Mouse (Mus musculus) gastrocnemius, adult 8-10 months (tissue): ENCODE data around the gene Surf6. TPM values are rescaled to one million over a fixed set of nuclear protein-coding genes. Genes with fewer than 3 reads are reported as not detected.
"Not testable (repeated sequence)": the region's sequence is repeated elsewhere in the genome, so short reads cannot be mapped to it uniquely, and the experiment has no call there.

Experiments
- DNase-seq, 2 experiments: peaks; one replicate each; pipeline ENCODE4 v3.0.0; 2022; ENCODE audit warnings: low spot score in 2 of 2
- total RNA-seq, 4 experiments: library from RNA; stranded (reverse); gene quantifications; 2 replicates each; pipeline ENCODE4 v1.2.4; 2022

Surf6 gene
- total RNA-seq, 4 experiments from 2014 or later = 9.5 to 12.1 (median 11.6) TPM

DNA sequence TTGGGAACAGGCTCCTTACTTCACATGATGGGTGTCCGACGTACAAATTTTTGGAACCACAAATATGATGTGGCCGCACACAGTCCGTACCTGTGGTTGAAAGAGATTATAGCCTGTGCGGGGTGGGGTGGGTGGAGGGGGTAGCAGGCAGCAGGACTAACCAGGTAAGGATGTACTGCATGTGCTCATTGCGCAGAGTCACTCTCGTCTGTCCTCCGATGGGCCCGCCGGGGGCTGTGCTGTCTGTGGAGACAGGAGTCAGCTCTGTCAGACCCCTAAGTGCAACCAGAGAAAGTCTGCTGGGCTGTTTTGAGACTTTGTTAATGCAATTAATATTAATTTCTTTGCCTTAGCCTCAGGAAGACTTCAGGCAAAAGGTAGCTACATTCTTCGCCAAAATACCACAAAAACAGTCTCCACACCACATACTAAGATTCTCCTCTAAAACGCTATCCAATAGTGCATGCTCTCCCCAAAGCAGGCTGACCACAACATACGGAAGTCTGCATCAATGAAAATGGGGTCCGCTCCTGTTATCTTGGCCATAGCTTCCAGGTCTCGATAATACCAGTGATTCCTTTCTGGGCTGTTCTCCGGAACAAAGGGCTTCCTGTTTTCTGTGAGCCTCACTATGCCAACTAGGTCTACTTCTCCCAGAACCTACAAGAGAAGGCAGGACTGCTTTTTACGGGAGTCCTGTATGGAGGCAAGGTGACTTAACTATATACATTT, 10.9 kb upstream of the Surf6 start:
- DNase-seq = no peak

DNA sequence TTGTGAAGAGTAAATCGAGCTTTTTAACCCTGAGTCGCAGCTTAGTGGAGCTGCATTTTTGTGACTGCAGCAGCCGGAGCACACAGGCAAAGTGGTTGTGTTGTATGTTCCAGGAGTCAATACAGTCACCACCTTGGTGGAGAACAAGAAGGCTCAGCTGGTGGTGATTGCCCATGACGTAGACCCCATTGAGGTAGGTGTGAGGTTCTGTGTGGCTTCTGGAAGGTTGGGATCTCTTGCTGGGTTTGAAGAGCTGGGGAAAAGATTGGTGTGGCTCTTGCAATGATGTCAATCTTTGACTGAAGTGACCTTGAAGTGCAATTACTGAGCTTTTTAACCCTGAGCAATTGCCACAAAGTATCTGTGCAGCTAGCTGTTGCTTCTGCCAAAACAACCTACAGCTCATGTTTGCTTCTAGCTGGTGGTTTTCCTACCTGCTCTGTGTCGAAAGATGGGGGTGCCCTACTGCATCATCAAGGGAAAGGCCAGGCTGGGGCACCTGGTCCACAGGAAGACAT, 9.6 kb upstream of the Surf6 start:
- no peak for DNase-seq

DNA sequence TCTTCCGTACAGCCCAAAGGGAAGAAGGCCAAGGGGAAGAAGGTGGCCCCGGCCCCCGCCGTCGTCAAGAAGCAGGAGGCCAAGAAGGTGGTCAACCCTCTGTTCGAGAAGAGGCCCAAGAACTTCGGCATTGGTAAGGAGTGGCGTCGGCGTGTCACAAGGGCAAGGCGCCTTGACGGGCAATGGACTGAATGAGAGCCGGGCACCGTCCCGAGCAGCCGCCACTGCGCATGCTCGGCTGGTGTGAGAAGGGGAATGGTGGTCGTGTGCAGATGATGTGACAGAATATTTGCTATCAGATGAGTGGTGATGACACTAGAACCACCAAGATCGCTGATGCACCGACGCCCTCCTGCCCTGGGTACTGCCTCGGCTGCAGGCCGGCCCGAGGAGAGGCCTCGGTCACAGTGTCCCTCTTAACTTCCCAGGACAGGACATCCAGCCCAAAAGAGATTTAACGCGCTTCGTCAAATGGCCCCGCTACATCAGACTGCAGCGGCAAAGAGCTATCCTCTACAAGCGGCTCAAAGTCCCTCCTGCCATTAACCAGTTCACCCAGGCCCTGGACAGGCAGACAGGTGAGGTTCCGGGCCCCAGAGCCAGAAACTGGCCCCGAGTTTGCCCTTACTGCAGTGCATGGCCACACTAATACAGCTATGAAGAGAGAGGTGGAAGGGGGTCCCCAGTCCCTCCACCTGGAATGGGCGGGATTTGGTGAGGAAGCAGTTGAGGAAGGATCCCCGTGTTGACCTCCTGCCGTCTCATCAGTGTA, 8.5 kb upstream of the Surf6 start:
- DNase-seq = peak in 1 of 2 experiments; percentile 42

DNA sequence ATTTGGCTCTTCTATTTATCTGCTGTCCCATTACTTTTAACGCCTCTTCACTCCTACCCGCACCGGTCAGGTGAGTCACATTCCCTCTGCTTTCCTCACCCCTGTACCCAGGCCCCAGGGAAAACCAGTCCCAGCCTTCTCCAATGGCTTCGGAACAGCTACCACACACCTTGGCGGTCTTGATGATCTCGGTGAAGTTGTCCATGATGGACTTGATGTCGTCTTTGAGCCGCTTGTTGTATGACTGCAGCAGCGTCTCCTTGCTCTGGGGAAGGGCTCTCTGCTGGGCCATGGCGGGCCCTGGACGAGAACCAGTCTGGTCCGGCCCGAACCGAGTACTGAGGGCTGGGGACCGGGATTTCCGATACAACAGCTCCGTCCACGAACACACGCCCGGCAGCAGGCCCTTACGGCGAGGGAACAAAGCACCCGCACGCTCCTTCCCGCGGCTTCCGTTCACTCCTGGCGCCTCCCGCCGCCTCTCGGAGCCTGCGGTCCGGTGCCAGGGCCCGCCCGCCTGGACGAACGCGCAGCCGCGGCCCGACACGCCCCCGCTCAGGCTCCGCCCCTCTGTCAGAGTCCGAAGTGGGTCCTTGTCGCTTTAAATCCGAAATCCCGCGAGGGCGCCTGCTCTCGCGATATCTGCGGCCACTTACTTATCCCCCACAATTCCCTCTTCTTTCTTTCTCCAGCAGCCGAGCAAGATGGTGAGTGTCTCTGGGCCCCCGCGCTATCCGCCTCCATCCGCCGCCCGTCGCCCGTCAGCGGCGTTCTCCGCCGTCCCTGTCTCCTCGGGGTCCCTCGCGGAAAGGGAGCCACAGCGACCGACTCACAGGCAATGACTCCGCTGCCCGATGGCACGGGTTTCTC, 7.7 kb upstream of the Surf6 start, which contains the start of the genes Med22 and Rpl7a:
TSS of gene Med22 (minus strand) at position 554 of the 870 bp plus-strand sequence.
TSS of gene Rpl7a (plus strand) at position 641 of the 870 bp plus-strand sequence.
- DNase-seq = peak; percentile 100

DNA sequence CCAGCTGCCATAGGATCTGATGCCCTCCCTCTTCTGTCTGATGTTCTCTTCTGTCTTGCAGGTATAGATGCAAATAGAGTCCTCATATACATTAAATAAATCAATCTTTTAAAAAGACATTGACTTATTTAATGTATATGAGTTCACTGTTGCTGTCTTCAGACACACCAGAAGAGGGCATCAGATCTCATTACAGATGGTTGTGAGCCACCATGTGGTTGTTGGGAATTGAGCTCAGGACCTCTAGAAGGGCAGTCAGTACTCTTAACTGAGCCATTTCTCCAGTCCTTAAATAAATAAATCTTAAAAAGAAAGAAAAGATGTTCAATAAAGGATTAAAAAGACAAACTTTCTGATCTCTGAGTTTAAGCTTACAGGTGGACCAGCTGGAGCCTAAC, 6.7 kb upstream of the Surf6 start:
- no peak for DNase-seq

DNA sequence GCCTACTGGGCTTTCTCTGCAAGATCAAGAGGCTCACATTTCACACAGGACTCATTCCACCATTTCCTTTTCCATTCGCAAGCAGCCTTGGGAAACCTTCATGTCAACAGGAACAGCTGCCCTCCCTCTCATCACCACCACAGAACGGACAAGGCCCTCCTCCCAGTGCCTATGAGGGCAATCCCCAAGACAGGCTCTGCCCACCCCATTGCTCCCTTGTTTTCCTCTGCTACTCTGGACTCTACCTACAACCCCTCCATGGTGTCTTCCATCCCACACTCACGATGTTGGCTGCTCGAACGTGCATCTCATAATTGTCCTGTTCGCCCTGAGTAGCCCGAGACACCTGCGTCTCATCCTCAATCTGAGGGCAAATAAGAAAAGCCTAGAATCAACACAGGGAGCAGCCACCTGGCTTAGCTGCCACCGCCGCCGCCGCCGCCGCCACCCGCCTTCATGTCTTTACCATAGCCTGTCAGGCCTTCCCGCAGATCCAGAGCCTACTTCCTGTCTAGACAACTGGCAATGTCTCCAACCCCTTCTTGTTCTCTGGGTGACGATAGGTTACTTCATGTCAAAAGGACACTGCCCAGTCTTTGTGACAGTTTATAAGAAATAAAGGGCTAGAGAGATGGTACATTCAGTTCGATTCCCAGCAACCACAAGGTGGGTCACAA, 6.2 kb upstream of the Surf6 start:
- DNase-seq = no peak

DNA sequence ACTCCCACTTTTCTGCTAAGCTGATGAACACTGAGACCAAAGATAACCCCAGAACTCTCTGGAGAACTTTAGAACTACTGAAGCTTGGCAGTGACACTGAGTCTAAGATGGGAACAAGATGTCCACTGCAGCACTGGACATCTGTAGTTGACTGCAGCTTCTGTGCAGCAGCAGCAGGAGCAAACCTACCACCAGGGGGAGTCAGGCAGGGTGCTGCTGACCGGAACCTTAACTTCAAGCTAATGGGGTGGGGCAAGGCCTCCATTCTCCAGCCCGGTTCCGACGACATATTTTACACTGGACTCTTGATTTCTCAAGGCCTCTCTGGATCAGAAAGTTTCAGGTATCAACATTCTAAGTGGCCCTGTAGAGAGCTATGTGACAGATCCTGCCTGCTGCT, 4.4 kb upstream of the Surf6 start:
- no peak for DNase-seq

DNA sequence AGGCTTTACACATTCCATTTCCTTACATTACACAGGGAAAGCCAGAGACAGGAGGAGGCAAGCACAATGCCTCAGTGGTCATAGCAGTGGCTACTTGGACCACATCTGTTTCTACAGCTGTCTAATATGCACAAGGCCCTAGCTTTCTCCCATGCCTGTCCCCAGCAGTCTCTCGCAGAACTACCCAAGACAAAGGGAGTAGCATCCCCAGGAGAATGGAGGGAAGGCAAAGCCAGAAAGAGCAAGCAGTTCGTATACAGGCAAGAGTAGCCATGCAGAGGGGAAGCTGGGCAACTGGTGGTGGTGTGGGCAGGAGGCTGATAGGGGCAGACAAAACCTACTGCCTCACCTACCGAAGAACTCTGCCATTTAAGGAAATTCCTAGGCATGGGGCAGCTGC, 3.8 kb upstream of the Surf6 start:
- no peak for DNase-seq

DNA sequence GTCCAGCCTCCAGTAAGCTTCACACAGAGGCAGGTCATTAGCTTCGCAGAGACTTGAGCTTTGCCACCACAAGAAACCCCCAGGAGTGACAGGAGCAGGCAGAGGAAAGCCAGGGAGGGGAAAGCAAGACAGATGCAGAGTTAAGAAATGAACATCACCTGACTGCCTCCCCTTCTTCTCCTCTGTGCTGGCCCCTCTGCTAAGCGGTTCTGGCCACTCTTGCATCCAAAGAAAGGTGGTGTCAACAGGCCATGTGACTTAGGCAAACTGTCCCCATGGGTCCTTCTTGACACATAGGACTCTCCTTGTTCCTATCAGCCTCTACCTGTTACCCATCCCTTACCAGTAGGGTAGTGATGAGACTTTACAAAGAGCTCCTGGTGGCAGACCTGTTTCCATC, 3.3 kb upstream of the Surf6 start:
- DNase-seq = no peak

DNA sequence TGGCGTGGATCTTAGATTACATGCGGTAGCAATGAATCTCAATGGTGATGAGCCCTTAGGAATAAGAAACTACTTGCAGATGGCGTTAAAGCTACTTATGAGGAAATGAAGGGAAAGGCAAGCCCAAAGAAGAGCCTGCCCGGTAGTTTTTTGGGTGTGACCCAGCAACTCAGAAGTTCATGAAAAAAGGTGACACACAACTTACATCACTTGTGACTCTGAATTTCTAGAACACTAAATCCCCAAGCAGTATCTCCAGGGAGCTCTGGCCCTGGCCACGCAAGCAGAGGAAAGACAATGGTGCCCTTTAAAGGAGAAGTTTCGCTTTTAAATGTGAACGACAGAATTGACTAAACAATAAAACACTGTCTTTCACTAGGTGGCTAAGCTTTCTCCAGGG, 632 bp upstream of the Surf6 start:
- no peak for DNase-seq

DNA sequence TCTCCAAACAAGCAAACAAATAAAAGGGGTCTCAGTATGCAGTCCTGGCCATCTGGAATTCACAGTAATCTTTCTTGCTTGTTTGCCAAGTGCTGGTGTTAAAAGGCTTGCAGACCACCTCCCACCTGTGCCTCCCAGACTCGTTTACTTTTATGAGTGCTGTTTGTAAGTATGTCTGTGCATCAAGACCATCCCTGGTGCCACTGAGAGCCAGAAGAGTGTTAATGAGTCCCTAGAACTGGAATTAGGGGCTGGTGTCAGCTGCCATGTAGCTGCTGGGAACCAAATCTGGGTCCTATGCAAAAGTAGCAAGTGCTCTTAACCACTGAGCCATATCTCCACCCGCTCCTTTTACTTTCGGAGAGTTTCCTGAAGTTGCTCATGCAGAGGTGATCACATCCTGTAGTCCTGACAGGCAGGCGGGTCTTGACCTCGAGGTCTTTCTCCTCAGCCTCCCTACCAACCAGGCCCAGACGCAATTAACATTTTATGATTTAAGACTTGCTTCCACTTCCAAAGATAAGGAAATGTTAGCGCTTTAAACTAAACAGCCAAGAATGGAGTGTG, 762 bp downstream of the Surf6 start:
- DNase-seq = no peak

DNA sequence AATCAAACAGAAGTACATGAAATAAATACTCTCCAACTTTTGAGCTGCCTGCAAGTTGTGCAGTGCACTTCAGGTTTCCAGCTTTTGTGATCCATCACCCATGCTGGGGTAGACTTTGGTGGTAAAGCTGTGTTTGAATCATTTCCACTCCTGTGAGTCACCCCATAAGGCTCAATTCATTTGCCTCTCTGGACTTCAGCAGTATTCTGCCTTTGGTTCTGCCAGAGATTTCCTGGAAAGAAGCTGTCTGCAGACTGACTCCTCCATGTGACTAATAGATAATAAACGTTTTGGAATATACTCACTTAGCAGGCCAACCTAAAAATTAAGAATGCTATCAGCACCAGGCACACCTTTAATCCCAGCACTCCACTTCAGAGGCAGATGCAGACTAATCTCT, 1.9 kb downstream of the Surf6 start:
- DNase-seq = no peak

DNA sequence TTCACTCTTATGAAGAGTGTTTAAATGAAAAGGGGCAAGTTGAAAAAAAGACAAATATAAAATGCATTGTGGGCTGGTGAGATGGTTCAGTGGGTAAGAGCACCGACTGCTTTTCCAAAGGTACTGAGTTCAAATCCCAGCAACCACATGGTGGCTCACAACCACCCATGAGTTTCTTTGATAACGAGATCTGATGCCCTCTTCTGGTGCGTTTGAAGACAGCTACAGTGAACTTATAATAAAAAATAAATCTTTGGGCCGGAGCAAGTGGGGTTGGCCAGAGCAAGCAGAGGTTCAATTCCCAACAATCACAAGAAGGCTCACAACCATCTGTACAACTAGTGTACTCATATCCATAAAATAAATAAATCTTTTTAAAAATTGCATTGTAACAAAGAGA, 6.8 kb downstream of the Surf6 start:
- no peak for DNase-seq

DNA sequence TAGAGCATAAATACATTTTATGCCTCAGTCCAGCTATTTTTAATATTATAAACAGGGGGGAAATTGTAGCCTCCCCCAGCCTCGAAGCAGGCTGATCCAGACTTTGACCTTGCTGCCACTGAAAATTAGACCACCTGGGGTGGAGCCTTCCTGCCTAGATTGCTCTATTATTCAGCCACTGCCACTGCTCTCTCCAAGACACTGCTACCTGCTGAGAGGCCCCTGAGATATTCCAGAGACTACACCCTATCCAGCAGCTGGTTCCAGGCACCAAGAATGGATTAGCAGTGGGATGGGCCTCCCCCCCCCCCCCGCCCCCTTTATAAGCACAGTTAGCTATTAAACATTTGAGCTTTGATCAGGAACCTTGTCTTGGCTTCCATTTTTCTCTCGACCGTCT, 16.5 kb downstream of the Surf6 start:
- DNase-seq = not testable (repeated sequence)

DNA sequence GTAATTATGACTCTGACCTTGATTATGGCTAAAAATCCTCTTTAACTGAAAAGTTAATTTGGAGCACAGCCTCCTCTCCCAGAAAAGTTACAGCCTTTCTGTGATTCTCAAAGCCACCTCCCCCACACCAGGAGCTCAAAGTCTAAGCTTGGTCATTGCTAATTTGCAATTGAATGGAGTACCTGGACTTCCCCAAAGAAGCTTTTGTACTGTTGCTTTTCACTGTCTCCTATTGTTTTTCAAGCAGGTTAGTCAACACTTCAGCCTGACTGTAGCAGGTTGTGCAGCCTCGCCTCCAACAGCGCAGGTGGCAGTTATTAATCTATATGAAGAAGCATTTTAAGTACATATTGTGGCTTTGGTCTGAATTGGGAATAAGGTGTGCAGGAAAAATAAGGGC, 17.1 kb downstream of the Surf6 start:
- not testable (repeated sequence) for DNase-seq

DNA sequence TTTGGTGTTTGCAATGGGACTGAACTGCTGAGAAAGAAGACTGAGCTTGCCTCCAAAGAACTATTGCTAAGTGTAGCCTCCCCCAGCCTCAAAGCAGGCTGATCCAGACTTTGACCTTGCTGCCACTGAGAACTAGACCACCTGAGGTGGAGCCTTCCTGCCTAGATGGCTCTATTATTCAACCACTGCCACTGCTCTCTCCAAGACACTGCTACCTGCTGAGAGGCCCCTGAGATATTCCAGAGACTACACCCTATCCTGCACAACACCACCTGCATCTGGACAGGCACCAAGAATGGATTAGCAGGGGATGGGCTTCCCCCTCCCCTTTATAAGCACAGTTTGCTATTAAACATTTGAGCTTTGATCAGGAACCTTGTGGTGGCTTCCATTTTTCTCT, 24.1 kb downstream of the Surf6 start:
- no peak for DNase-seq

DNA sequence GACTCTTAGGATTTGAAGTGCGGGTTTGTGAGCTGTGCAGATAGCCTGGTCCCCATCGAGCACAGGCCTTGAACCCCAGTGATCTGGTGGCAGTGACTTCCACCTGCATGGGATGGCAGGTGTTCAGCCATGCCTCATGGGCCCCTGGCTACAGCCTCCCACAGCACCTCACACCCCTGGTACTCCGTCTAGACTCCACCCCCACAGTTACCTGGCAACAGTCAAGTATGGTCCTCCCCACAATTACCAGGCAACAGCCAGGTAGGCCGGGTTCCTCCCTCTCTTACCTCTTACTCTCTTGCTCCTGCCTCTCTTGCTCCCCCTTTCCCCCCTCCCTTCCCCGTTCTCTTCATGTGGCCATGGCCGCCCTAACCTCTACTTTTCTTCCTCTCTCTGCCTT, 32.0 kb downstream of the Surf6 start:
- no peak for DNase-seq

DNA sequence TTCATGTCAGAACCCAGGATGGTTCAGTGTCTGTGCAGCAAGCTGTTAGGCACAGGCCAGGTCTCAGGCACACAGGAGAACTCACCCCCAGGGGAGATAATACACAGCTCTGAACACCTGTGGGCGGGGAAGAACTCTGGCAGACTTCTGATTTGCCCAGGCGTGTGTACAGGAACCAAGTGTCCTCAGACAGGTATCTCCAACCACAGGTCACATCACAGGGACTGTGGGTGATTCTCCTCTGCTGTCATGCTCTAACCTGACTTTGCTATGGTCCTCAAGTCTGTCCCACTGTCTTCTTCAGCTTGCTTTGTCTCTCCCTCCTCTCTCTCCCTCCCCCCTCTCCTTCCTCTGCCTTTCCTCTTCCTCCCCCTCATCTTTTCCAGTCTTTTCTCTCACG, 37.8 kb downstream of the Surf6 start, which contains the start of gene Abo:
TSS of gene Abo (minus strand) at position 101 of the 400 bp plus-strand sequence.
- DNase-seq = no peak

DNA sequence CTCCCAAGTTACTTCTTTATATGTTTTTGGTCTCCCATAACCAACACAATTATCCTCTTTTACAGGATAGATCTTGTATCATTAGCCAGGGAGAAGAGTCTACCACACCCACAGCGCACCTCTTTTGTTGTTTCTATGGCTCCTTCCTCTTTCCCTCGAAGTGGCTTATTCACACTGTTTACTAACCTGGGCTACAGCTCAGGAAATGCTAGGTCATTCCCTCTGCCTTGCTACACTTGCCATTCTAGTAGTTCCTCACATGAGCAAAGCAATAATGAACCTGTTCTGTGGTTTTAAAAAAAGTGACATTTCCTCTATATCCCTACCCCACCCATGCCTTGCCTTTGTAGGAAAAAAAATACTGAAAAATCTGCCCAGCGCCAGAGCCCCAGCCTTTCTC, 39.8 kb downstream of the Surf6 start:
- no peak for DNase-seq

DNA sequence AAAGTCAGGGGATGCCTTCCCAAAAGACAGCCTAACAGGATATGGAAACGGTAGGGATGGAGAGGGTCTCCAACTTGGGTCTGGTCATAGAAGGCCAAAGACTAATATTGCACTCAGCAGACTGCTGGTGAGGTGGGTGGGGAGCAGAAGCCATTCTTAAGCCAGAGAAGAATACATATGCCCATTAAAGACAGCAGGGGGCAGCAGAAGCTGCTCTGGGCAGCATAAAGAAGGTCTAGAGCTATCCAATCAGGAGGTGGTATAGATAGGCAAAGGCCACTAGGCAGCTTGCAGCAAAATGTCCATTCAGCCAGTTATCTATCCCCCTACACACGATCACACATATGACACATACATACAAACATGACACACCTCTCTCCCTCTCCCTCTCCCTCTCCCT, 55.0 kb downstream of the Surf6 start:
- DNase-seq = no peak
